Mouse (Mus musculus) cerebellum, adult 9-10 months (tissue): Measurements from ENCODE around the gene Sf3b6.

Experiments used
- DNase-seq: peaks from one replicate; pipeline ENCODE4 v3.0.0; 2022

The Sf3b6 gene

DNA sequence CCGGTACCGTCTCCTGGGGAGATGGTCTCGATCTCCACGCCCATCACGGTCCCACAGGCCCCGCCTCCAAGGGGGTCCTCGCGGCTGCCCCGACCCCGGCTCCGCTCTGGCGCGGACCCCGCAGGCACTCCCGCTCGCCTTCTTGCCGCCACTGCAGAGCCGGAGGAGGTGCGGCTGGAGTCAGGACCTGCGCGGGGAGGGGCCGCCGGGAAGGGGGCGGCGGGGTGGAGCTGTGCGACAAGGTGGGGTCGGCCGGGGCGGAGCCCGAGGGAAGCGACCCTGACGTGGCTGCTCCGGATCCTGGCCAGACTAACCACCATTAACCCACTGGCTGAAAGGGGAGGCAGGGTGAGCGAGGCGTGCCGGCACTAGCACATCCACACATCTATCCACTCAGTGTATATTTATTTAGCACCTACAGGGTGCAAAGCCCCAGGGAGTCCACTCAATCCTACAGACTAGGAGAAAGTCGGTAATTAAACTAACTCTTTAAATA is 24.1 kb downstream of the Sf3b6 start, which contains the start of gene Fkbp1b:
TSS of gene Fkbp1b (minus strand) at position 200 of the 496 bp plus-strand sequence.
- DNase-seq, result peak; percentile 65

GRCm38 (mm10) chr12:4842456-4842855 is 25.1 kb downstream of the Sf3b6 start:
- DNase-seq, result peak; percentile 54

GRCm38 (mm10) chr12:4842890-4843597 is 25.7 kb downstream of the Sf3b6 start, which contains the start of gene Wdcp:
Gene Wdcp (plus strand): TSS chr12:4843303.
- DNase-seq, result peak; percentile 93

GRCm38 (mm10) chr12:4843741-4844140 is 26.4 kb downstream of the Sf3b6 start:
- DNase-seq, result no peak

DNA sequence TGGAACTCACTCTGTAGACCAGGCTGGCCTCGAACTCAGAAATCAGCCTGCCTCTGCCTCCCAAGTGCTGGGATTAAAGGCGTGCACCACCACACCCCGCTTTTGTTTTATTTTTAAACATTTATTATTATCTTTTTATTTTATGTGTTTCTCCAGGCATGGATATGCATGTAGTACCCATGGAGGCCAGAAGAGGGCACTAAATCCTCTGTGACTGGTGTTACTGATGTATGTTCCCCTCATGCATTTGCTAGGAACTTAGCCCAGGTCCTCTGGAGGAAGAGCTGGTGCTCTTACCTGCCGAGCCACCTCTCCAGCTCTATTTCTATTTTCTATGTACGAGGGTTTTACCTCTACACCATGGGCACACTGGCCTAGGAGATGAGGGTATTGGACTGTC is 38.8 kb downstream of the Sf3b6 start:
- DNase-seq, result no peak

- DNase-seq, result no peak
Measured at GRCm38 (mm10) chr12:4856834-4857233, 39.5 kb downstream of the Sf3b6 start.

DNA sequence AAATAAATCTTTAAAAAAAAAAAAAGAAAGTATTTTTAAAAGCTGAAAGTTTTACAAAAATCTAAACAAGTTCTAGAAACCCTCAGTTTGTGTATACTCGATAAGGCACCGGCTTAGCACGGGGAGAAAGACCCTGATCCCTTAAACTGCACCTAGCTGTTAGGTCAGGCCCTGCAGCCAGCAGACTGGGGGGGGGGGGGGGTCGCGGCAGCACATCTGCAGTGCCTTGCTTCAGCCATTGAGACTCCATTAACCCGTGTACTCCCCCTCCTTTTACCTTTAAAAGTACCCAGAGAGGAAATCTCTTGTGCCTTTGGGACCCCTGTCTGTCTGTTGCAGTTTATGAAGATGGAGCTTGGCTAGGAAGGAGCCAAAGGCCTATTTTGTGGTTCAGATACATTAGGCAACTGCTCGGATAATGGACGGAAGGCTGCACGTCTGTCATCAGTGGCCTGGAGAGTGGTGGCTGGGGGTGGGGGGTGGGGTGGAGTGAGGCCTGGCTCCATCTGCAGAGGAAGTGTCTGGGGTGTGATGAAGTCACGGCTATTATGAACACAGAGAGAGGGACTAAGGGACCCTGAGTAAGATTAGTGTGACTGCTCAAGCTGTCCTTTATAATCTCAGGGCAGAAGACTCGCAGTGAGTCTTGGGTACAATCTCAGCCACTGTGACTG is 42.0 kb downstream of the Sf3b6 start:
- DNase-seq, result no peak

DNA sequence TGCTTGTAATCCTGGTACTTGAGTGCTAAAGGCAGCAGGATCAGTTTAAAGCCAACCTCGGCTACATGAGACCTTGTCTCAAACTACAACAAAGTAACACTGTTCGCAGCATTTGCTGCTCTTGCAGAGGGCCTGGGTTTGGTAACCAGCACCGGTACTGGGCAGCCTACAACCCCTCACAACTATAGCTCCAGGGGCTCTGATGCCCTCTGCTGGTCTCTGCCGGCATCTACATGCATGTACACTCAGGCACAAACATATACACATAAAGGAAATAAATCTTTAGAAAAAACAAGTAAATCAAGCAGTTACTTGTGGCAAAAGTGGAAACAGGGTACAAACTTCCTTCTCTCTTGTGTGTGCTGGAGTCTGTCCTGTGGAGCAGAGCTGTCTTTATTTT is 45.3 kb downstream of the Sf3b6 start:
- no peak for DNase-seq

DNA sequence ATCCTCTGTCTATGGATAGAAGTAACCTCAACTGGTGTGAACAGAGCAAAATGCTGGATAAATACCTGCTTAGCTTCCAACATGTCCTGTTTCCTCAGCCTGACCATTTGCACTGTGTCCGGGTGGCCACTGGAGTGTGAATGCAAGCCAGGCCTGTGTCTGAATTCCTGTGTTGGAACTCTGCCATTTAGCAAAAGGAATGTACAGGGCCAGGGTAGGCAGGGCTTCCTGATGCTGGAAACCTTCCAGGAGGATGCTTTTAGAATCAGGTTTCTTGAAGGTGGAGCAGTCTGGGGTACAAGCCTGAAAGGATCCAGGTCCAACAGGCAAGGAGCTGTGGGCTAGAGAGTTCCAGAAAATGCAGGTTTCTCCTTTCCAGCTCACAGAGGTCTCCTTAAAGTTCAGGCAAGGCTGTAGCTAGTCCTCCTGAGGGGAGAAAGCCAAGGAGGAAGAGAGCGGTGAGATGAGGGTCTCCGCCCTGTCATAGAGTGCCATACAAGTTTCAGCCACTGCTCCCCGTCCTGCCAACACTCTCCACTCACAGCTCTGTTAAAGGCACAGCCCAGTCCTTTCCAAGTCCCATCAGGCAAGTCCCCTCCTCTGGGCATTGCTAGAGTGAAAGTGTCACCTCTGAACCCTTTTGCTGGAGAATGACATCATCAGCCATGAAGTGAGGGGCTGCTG is 46.5 kb downstream of the Sf3b6 start:
- DNase-seq, result peak; percentile 61

- no peak for DNase-seq
Measured at GRCm38 (mm10) chr12:4864338-4864690, 47.0 kb downstream of the Sf3b6 start.

DNA sequence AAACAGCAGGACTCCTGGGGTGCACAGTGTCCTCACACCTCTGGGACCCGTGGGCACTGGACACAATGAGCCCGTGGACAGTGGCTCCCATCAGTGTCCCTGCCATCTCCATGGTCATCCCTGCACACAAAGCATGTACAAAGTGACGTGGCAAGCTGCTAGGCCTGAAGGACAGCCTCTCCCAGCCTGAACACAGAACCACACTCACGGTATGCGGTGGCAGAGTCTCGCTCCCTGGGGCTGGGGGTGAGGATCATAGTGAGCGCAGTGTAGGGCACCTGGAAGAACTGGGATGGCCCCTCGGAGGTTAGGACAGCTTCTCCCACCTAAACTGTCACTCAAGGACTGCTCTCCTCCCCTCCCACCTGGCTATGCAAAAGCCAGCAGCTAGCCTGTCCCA is 51.6 kb downstream of the Sf3b6 start:
- DNase-seq, result no peak

GRCm38 (mm10) chr12:4871260-4871659 is 53.9 kb downstream of the Sf3b6 start:
- DNase-seq, result no peak

- DNase-seq, result no peak
Measured at GRCm38 (mm10) chr12:4872273-4872672, 54.9 kb downstream of the Sf3b6 start.

DNA sequence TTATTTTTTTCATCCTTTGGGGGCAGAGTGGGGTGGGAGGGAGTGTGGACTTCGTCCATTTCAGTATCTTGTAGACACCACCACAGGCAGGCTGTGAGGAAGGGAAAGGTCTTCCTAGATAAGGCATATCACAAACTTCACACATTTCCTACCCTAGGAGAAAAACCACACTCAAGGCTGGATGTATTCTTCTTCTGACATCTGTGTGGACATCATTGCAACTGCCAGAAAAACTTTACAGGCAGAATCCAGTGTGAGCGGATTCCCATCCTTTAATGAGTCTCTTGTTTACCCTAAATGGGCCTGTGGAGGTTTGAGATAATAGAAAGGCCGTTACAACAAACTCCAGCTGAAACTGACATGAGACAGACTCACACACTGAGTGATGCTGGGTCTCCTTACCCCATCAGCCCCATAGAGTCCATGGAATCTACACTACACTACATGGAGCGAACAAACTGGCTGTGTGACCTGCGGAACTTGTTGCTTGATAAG is 55.7 kb downstream of the Sf3b6 start:
- no peak for DNase-seq

DNA sequence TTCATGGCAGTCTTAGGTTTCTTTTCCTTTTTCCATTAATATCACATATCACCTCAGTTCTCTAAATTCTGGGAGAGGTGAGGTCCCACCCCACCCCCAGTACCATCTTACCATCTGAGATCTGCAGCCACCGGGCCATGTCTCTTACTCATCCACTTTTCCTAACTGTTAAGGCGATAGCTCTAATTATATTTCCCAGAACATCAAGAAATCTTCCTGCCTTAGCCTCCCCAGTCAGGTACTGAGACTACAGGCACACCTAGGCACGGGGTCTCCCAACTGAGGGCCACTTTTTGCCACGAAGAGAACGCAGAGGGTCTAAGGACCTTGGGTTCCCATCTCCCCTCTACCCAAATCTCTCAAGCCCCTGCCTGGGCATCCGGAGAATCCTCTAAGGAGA is 56.2 kb downstream of the Sf3b6 start:
- DNase-seq, result no peak

DNA sequence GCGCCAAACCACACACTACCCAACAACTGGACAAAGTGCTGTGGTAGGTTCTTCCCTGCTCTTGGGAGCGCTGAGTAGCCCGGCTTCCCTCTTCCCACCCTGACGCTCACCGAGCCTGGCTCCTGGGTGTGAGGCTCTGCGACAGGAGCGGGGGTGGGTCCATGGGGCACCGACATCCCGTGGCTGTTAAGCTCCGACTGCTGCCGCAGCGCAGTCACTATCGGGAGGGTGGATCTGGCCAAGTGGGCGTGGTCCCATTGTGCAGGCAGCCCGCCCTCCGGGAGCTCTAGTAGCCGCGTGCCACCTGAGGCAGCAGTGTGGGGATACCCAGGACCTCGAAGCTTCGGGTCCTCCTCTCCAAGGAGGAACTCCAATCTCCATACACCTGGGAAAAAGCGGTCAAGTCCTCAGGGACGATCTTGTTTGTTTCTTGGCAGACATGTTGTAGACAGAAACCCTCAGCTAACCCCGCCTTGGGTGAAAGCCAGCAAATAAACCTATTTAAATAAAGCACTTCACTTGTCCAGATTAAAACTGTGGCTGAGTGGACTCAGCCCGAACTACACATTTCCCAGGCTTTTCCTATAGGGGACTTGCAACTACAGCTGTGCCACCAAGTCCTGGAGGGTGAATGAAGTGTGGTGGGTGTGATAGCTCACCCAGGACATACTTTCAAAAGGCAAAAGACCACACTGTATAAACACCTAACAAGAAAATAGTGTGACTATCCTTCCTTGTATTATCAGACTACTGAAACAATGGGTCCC is 57.0 kb downstream of the Sf3b6 start, which contains the start of gene Mfsd2b:
TSS of gene Mfsd2b (minus strand) at position 199 of the 767 bp plus-strand sequence.
- DNase-seq, result peak; percentile 31

- DNase-seq, result no peak
Measured at GRCm38 (mm10) chr12:4875623-4876022, 58.3 kb downstream of the Sf3b6 start.
